Mouse (Mus musculus): ENCODE measurements around the gene Tesc. TPM values are rescaled to one million over a fixed set of nuclear protein-coding genes. Genes with fewer than 3 reads are reported as not detected.

The Tesc gene
- polyA plus RNA-seq, 1 experiment from 2014 or later, result 12.1 TPM

DNA sequence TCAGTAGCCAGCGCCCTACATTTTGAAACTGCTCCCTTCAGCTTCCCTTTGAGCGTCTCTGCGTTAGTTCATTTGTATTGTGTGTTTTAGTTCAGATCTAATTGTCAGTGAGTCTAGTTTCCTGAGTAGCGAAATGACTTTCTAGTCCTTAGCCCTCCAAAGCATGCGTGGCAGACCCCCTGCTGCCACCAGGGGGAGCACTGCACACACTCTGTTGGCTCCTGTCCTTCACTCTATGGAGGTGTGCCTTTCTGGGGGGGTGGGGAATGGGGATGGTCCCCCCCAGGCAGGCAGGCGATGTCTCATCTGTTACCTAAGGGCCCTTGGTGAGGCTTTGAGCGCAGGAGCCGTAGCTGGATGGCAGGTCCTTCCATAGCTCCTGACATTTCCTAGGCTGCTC lies 22.9 kb upstream of the Tesc start:
- Histone ChIP-seq H3K27me3 (replicated peaks; ENCODE audit: control insufficient read depth, insufficient read depth, low read length) (no peaks in the 10 kb centered on the region), H3K36me3 (ENCODE audit: control insufficient read depth, insufficient read depth, low read length) (peaks cover 95% of the 10 kb centered on the region), H3K4me2 (ENCODE audit: low read depth, low read length) (no peak overlapping the region), H3K9me3 (ENCODE audit: control insufficient read depth, low read length) (no peaks in the 10 kb centered on the region), H3K4me3 (ENCODE audit: low read depth, low read length) (no peak overlapping the region), H3K9ac (ENCODE audit: low read depth, low read length) (no peak overlapping the region), H3K27ac (replicated peaks; ENCODE audit: low read depth, low read length) (no peak overlapping the region), H3K4me1 (ENCODE audit: control insufficient read depth, insufficient read depth, low read length) (no peaks in the 10 kb centered on the region)
- DNase-seq (ENCODE audit: low spot score), result peak; percentile 36
- WGBS, result 76% methylated on average over 8 of the region's 8 CpGs
- no peak for ATAC-seq (ENCODE audit: low read depth)

DNA sequence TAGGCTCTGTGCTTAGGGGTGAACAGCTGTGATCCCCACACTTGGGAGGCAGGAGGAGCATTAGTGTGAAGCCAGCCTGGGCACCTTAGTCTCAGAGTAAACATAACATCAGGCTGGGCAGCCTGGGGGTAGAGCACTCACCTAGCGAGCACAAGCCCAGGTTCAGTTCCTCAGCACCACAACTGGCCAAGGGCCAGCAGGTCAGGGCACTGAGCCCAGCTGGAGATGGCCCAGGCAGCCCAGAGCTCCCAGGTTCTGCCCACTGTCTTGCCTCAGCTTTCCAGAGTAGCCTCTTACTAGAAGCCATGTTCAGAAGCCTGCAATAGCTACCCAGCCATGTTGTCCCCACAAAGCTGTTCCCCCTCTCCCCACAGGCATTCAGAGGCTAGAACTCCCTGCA lies 21.8 kb upstream of the Tesc start:
- no peak overlapping the region for H3K9ac ChIP-seq (ENCODE audit: low read depth, low read length)
- no peaks in the 10 kb centered on the region for H3K4me1 ChIP-seq (ENCODE audit: control insufficient read depth, insufficient read depth, low read length)
- ATAC-seq (ENCODE audit: low read depth), result no peak
- H3K36me3 ChIP-seq (ENCODE audit: control insufficient read depth, insufficient read depth, low read length), result peaks cover 91% of the 10 kb centered on the region
- no peak for DNase-seq (ENCODE audit: low spot score)
- H3K9me3 ChIP-seq (ENCODE audit: control insufficient read depth, low read length), result no peaks in the 10 kb centered on the region
- no peaks in the 10 kb centered on the region for H3K27me3 ChIP-seq (replicated peaks; ENCODE audit: control insufficient read depth, insufficient read depth, low read length)
- no peak overlapping the region for H3K4me3 ChIP-seq (ENCODE audit: low read depth, low read length)
- no peak overlapping the region for H3K27ac ChIP-seq (replicated peaks; ENCODE audit: low read depth, low read length)
- WGBS, result 56% methylated on average over 1 of the region's 1 CpGs
- no peak overlapping the region for H3K4me2 ChIP-seq (ENCODE audit: low read depth, low read length)

DNA sequence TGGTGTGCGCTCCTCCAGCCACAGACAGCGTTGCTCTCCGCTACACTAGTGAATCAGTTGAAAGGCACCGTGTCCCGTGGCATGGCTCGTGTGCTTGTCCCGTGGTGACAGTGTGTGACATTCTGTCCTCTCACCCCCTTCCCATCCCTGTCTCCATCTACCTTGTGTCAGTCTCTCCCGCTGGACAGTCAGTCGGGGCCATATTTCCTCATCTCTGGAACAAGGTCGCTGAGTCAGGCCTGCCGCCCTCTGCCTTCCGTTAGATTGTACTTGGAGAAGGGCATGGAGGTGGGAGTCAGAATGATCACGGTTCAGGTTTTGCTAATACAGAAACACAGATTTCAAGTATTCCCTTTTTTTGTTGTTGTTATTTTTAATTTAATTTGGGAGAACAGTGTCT lies 19.2 kb upstream of the Tesc start:
- peaks cover 65% of the 10 kb centered on the region for H3K36me3 ChIP-seq (ENCODE audit: control insufficient read depth, insufficient read depth, low read length)
- ATAC-seq (ENCODE audit: low read depth), result no peak
- WGBS, result 94% methylated on average over 13 of the region's 13 CpGs

DNA sequence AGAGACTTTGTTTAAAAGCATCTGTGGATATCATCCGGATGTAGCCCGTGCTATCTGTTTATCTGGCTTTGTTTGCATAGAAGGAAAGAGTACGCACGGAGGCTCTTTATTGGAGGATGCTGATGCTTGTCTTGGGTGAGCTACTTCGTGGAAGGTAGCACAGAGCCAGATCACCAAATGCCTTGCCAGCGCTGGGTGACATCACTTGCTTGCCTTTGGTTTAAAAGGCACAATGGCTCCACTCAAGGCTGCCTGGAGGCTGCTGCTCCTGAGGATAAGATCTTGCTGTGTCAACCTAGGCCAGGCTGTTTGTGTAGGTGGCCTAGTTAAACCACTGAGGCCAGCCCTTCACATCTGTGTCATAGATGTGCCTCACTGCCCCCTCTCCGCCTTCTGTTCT lies 16.7 kb upstream of the Tesc start:
- H3K4me1 ChIP-seq (ENCODE audit: control insufficient read depth, insufficient read depth, low read length), result 0 out of 2 replicates have a peak, but pooled peaks cover 3% of the 10 kb centered on the region
- H3K27ac ChIP-seq (replicated peaks; ENCODE audit: low read depth, low read length), result no peak overlapping the region
- H3K9me3 ChIP-seq (ENCODE audit: control insufficient read depth, low read length), result no peaks in the 10 kb centered on the region
- DNase-seq (ENCODE audit: low spot score) (no peak), ATAC-seq (ENCODE audit: low read depth) (no peak)
- H3K36me3 ChIP-seq (ENCODE audit: control insufficient read depth, insufficient read depth, low read length), result peaks cover 42% of the 10 kb centered on the region
- H3K4me3 ChIP-seq (ENCODE audit: low read depth, low read length), result no peak overlapping the region
- H3K9ac ChIP-seq (ENCODE audit: low read depth, low read length), result no peak overlapping the region
- H3K4me2 ChIP-seq (ENCODE audit: low read depth, low read length), result no peak overlapping the region
- WGBS, result 79% methylated on average over 7 of the region's 7 CpGs
- H3K27me3 ChIP-seq (replicated peaks; ENCODE audit: control insufficient read depth, insufficient read depth, low read length), result no peaks in the 10 kb centered on the region

More for the DNA sequence above, 19.2 kb upstream of the Tesc start:
- no peak overlapping the region for H3K4me2 ChIP-seq (ENCODE audit: low read depth, low read length)
- H3K9me3 ChIP-seq (ENCODE audit: control insufficient read depth, low read length), result no peaks in the 10 kb centered on the region
- no peak overlapping the region for H3K27ac ChIP-seq (replicated peaks; ENCODE audit: low read depth, low read length)
- H3K4me1 ChIP-seq (ENCODE audit: control insufficient read depth, insufficient read depth, low read length), result no peaks in the 10 kb centered on the region
- no peak overlapping the region for H3K9ac ChIP-seq (ENCODE audit: low read depth, low read length)
- DNase-seq (ENCODE audit: low spot score), result no peak
- H3K27me3 ChIP-seq (replicated peaks; ENCODE audit: control insufficient read depth, insufficient read depth, low read length), result no peaks in the 10 kb centered on the region
- no peak overlapping the region for H3K4me3 ChIP-seq (ENCODE audit: low read depth, low read length)

DNA sequence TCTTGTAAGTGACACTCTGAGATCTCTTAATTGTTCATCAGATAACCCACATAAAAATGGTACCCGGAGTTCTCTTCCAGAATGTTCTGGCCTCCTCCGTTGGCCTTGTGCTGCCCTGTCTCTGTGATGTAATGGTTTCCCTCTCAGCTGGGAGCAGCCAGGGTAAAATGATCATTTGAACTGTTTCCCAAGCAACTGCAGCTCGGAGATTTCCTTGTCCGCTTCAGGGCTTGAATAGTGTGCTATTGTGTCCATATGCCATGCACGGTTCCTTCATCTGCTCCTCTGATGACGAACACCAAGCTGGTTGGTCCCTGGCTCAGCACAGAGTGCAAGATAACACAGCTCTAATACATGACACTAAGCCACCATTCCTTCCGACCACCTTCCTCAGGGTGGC lies 15.7 kb upstream of the Tesc start:
- DNase-seq (ENCODE audit: low spot score) (no peak), ATAC-seq (ENCODE audit: low read depth) (no peak)
- H3K36me3 ChIP-seq (ENCODE audit: control insufficient read depth, insufficient read depth, low read length), result peaks cover 33% of the 10 kb centered on the region
- no peaks in the 10 kb centered on the region for H3K27me3 ChIP-seq (replicated peaks; ENCODE audit: control insufficient read depth, insufficient read depth, low read length)
- H3K27ac ChIP-seq (replicated peaks; ENCODE audit: low read depth, low read length), result no peak overlapping the region
- H3K4me2 ChIP-seq (ENCODE audit: low read depth, low read length), result no peak overlapping the region
- no peak overlapping the region for H3K9ac ChIP-seq (ENCODE audit: low read depth, low read length)
- 71% methylated on average over 7 of the region's 7 CpGs for WGBS
- no peaks in the 10 kb centered on the region for H3K9me3 ChIP-seq (ENCODE audit: control insufficient read depth, low read length)
- H3K4me3 ChIP-seq (ENCODE audit: low read depth, low read length), result no peak overlapping the region
- H3K4me1 ChIP-seq (ENCODE audit: control insufficient read depth, insufficient read depth, low read length), result 0 out of 2 replicates have a peak, but pooled peaks cover 3% of the 10 kb centered on the region

- no peak overlapping the region for H3K9ac ChIP-seq (ENCODE audit: low read depth, low read length)
- DNase-seq (ENCODE audit: low spot score), result peak; percentile 67
- H3K27me3 ChIP-seq (replicated peaks; ENCODE audit: control insufficient read depth, insufficient read depth, low read length), result no peaks in the 10 kb centered on the region
- WGBS, result 10% methylated on average over 11 of the region's 12 CpGs
- 0 out of 2 replicates have a peak, but pooled peaks cover 3% of the 10 kb centered on the region for H3K4me1 ChIP-seq (ENCODE audit: control insufficient read depth, insufficient read depth, low read length)
- H3K36me3 ChIP-seq (ENCODE audit: control insufficient read depth, insufficient read depth, low read length), result peaks cover 6% of the 10 kb centered on the region
- H3K4me2 ChIP-seq (ENCODE audit: low read depth, low read length), result no peak overlapping the region
- H3K27ac ChIP-seq (replicated peaks; ENCODE audit: low read depth, low read length), result no peak overlapping the region
- peak; percentile 66 for ATAC-seq (ENCODE audit: low read depth)
- no peak overlapping the region for H3K4me3 ChIP-seq (ENCODE audit: low read depth, low read length)
- H3K9me3 ChIP-seq (ENCODE audit: control insufficient read depth, low read length), result no peaks in the 10 kb centered on the region
Measured at GRCm38 (mm10) chr5:118015028-118015427, 12.5 kb upstream of the Tesc start.

DNA sequence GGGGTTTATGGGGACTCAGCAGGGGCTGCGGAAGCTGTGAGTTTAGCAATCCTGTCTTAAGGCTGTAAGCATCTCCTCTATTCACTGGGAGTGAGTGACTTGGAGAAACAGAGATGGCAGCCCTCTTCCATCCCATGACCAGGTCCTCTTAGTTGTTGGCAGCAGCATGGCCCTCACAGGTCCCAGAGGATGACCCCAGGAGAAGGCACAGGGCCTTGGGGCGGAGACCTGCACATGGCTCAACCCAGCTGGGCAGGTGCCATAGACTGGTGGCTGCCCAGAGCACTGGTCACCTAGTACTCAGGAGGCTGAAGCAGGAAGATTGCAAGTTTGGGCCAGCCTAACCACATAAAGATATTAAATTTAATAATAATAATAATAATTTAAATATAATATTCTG lies 11.9 kb upstream of the Tesc start:
- DNase-seq (ENCODE audit: low spot score) (no peak), ATAC-seq (ENCODE audit: low read depth) (no peak)
- 89% methylated on average over 2 of the region's 2 CpGs for WGBS
- Histone ChIP-seq H3K9me3 (ENCODE audit: control insufficient read depth, low read length) (no peaks in the 10 kb centered on the region), H3K36me3 (ENCODE audit: control insufficient read depth, insufficient read depth, low read length) (no peaks in the 10 kb centered on the region), H3K27me3 (replicated peaks; ENCODE audit: control insufficient read depth, insufficient read depth, low read length) (no peaks in the 10 kb centered on the region), H3K9ac (ENCODE audit: low read depth, low read length) (no peak overlapping the region), H3K4me2 (ENCODE audit: low read depth, low read length) (no peak overlapping the region), H3K4me3 (ENCODE audit: low read depth, low read length) (no peak overlapping the region), H3K4me1 (ENCODE audit: control insufficient read depth, insufficient read depth, low read length) (0 out of 2 replicates have a peak, but pooled peaks cover 3% of the 10 kb centered on the region), H3K27ac (replicated peaks; ENCODE audit: low read depth, low read length) (no peak overlapping the region)

- DNase-seq (ENCODE audit: low spot score) (no peak), ATAC-seq (ENCODE audit: low read depth) (no peak)
- H3K27ac ChIP-seq (replicated peaks; ENCODE audit: low read depth, low read length), result no peak overlapping the region
- H3K4me2 ChIP-seq (ENCODE audit: low read depth, low read length), result no peak overlapping the region
- 0 out of 2 replicates have a peak, but pooled peaks cover 3% of the 10 kb centered on the region for H3K4me1 ChIP-seq (ENCODE audit: control insufficient read depth, insufficient read depth, low read length)
- no peaks in the 10 kb centered on the region for H3K27me3 ChIP-seq (replicated peaks; ENCODE audit: control insufficient read depth, insufficient read depth, low read length)
- H3K36me3 ChIP-seq (ENCODE audit: control insufficient read depth, insufficient read depth, low read length), result no peaks in the 10 kb centered on the region
- no peak overlapping the region; the same call in 1 of the 2 replicates for H3K9ac ChIP-seq (ENCODE audit: low read depth, low read length)
- no peaks in the 10 kb centered on the region for H3K9me3 ChIP-seq (ENCODE audit: control insufficient read depth, low read length)
- WGBS, result 46% methylated on average over 5 of the region's 5 CpGs
- H3K4me3 ChIP-seq (ENCODE audit: low read depth, low read length), result no peak overlapping the region
Measured at GRCm38 (mm10) chr5:118017527-118017926, 10.0 kb upstream of the Tesc start.

DNA sequence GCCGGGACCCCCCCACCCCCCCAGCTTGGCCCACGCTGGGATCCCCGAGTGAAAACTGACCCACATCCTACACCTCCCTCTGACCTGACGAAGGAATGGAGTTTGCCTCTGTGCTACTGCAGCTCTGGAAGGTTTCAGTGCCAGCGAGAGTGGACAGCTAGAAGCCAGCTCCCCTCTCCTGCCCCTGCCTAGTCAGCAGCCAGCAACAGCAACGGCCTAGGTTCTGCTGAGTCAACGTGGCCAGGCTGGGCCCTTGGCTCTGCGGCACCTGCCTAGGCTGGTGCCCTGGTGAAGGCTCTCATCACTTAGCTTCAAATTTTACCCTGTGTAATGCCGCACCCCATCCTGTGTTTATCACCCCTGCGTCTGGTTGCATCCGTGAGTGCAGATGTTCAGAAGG lies 7.6 kb upstream of the Tesc start:
- ATAC-seq (ENCODE audit: low read depth) (no peak), DNase-seq (ENCODE audit: low spot score) (no peak)
- H3K9ac ChIP-seq (ENCODE audit: low read depth, low read length), result no peak overlapping the region
- WGBS, result 53% methylated on average over 10 of the region's 11 CpGs
- H3K4me1 ChIP-seq (ENCODE audit: control insufficient read depth, insufficient read depth, low read length), result 0 out of 2 replicates have a peak, but pooled peaks cover 3% of the 10 kb centered on the region
- H3K4me3 ChIP-seq (ENCODE audit: low read depth, low read length), result no peak overlapping the region
- no peaks in the 10 kb centered on the region for H3K27me3 ChIP-seq (replicated peaks; ENCODE audit: control insufficient read depth, insufficient read depth, low read length)
- H3K27ac ChIP-seq (replicated peaks; ENCODE audit: low read depth, low read length), result no peak overlapping the region
- H3K4me2 ChIP-seq (ENCODE audit: low read depth, low read length), result no peak overlapping the region
- H3K36me3 ChIP-seq (ENCODE audit: control insufficient read depth, insufficient read depth, low read length), result no peaks in the 10 kb centered on the region
- no peaks in the 10 kb centered on the region for H3K9me3 ChIP-seq (ENCODE audit: control insufficient read depth, low read length)

All from embryonic facial prominence, embryonic 14.5 days (tissue).